Mouse (Mus musculus): ENCODE data around the gene Dnttip1. TPM values are rescaled to one million over a fixed set of nuclear protein-coding genes. Genes with fewer than 3 reads are reported as not detected.

Dnttip1 gene
- polyA plus RNA-seq, 1 experiment from 2014 or later, result 49.0 TPM

DNA sequence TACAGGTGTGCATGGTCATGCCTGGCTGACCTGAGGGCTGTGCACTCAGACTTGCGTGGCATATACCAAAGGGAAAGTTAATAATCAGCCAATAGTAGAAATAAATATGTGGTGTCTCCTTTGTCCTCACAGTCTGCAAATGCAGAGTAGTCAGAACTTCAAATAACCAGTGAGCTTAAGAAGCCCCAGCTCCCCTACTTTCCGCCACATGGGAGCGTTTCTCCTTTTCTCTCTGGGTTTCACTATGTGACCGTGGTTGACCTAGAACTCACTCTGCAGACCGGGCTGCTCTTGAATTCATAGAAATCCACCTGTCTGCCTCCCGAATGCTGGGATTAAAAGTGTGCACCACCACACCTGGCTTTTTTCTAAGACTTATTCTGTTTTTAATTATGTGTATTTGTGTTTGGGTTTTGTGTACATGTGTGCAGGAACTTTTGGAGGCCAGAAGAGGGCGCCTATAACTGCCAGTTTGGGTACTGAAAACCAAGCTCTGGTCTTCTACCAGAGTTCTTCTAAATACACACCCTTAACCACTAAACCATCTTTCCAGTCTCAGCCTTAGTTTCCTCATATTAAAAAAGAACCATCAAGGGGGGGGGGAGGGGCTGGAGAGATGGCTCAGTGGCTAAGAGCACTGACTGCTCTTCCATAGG lies 38.3 kb downstream of the Dnttip1 start:
- no peak overlapping the region for H3K27ac ChIP-seq (ENCODE audit: low read depth, low read length)
- WGBS, result 82% methylated on average over 7 of the region's 7 CpGs
- no peaks in the 10 kb centered on the region for H3K4me1 ChIP-seq (ENCODE audit: control insufficient read depth, insufficient read depth, low read length)
- no peaks in the 10 kb centered on the region for H3K9me3 ChIP-seq (ENCODE audit: control insufficient read depth, low read length)
- no peaks in the 10 kb centered on the region for H3K36me3 ChIP-seq (ENCODE audit: control insufficient read depth, insufficient read depth, low read length)
- no peak overlapping the region for H3K4me3 ChIP-seq (ENCODE audit: low read depth, low read length)
- H3K4me2 ChIP-seq (ENCODE audit: low read depth, low read length), result no peak overlapping the region
- H3K27me3 ChIP-seq (ENCODE audit: control insufficient read depth, insufficient read depth, low read length), result no peaks in the 10 kb centered on the region
- H3K9ac ChIP-seq (replicated peaks; ENCODE audit: low read depth, low read length), result no peak overlapping the region
- no peak for ATAC-seq (ENCODE audit: low read depth)

GRCm38 (mm10) chr2:164784869-164785420 lies 39.2 kb downstream of the Dnttip1 start:
- Histone ChIP-seq H3K4me2 (ENCODE audit: low read depth, low read length) (peak overlapping the region; percentile 86), H3K4me3 (ENCODE audit: low read depth, low read length) (peak overlapping the region; percentile 65), H3K9me3 (ENCODE audit: control insufficient read depth, low read length) (no peaks in the 10 kb centered on the region), H3K27ac (ENCODE audit: low read depth, low read length) (peak overlapping the region; percentile 64; the same call in 1 of the 2 replicates), H3K27me3 (ENCODE audit: control insufficient read depth, insufficient read depth, low read length) (no peaks in the 10 kb centered on the region), H3K4me1 (ENCODE audit: control insufficient read depth, insufficient read depth, low read length) (no peaks in the 10 kb centered on the region), H3K36me3 (ENCODE audit: control insufficient read depth, insufficient read depth, low read length) (no peaks in the 10 kb centered on the region; the same call in 1 of the 2 replicates), H3K9ac (replicated peaks; ENCODE audit: low read depth, low read length) (peak overlapping the region; percentile 76)
- 12% methylated on average over 7 of the region's 7 CpGs for WGBS
- ATAC-seq (ENCODE audit: low read depth), result no peak

DNA sequence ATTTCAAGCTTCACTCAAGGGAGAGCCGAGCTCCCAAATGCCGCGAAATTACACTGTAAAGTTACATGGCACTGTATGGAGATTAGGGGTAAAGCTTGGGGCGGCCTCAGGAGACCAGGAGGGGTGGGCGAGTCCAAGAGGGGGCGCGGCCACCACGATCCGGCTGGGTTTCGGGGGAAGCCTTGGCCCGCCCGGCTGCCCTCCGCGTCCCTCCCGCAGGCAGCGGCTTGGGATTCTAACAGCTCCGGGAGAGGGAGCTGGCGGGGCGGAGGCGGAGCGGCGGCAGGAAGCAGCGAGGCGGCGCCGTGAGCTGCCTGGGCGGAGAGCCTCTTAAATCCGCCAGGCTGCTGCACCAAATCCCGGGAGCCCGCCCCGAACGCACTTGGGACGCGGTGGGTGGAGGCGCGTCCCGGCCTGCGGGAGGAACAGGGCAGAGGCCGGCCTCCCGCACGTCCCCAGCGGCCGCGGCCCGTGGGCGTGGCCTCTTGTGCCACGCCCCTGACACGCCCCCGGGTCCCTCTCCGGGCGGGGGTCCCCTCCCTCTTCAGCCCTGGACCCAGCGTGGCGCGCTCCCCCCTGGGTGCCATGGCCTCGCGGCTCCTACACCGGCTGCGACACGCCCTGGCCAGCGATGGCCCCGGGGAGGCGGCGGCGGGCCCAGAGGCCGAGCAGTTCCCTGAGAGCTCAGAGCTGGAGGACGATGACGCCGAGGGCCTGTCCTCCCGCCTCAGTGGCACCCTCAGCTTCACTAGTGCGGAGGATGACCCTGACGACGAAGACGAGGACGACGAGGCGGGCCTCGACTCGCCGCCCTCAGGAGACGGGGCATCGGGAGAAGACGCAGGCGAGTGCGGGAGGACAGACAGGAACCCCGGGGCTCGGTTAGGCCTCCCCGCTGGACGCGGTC lies 40.0 kb downstream of the Dnttip1 start, which contains the start of gene Snx21:
Gene Snx21 (plus strand): TSS at position 343 of the 907 bp plus-strand sequence.
- H3K36me3 ChIP-seq (ENCODE audit: control insufficient read depth, insufficient read depth, low read length), result no peaks in the 10 kb centered on the region; the same call in 1 of the 2 replicates
- no peaks in the 10 kb centered on the region for H3K4me1 ChIP-seq (ENCODE audit: control insufficient read depth, insufficient read depth, low read length)
- H3K4me2 ChIP-seq (ENCODE audit: low read depth, low read length), result peak within 1 kb of the TSS; percentile 86
- WGBS, result under 1% methylated on average over 68 of the region's 89 CpGs
- H3K4me3 ChIP-seq (ENCODE audit: low read depth, low read length), result peak within 1 kb of the TSS; percentile 65
- no peaks in the 10 kb centered on the region for H3K9me3 ChIP-seq (ENCODE audit: control insufficient read depth, low read length)
- H3K27me3 ChIP-seq (ENCODE audit: control insufficient read depth, insufficient read depth, low read length), result no peaks in the 10 kb centered on the region
- H3K27ac ChIP-seq (ENCODE audit: low read depth, low read length), result peak within 1 kb of the TSS; percentile 64
- peak; percentile 76 for ATAC-seq (ENCODE audit: low read depth)
- H3K9ac ChIP-seq (replicated peaks; ENCODE audit: low read depth, low read length), result peak within 1 kb of the TSS; percentile 76

- H3K27ac ChIP-seq (ENCODE audit: low read depth, low read length), result peak overlapping the region; percentile 64; the same call in 1 of the 2 replicates
- H3K4me2 ChIP-seq (ENCODE audit: low read depth, low read length), result peak overlapping the region; percentile 86
- no peak for ATAC-seq (ENCODE audit: low read depth)
These were observed 40.7 kb downstream of the Dnttip1 start for GRCm38 (mm10) chr2:164786388-164786885.

GRCm38 (mm10) chr2:164787032-164787431 lies 41.2 kb downstream of the Dnttip1 start:
- no peak for ATAC-seq (ENCODE audit: low read depth)

More at GRCm38 (mm10) chr2:164786388-164786885, 40.7 kb downstream of the Dnttip1 start:
- no peaks in the 10 kb centered on the region for H3K9me3 ChIP-seq (ENCODE audit: control insufficient read depth, low read length)
- H3K4me1 ChIP-seq (ENCODE audit: control insufficient read depth, insufficient read depth, low read length), result no peaks in the 10 kb centered on the region
- 11% methylated on average over 15 of the region's 15 CpGs for WGBS
- no peaks in the 10 kb centered on the region; the same call in 1 of the 2 replicates for H3K36me3 ChIP-seq (ENCODE audit: control insufficient read depth, insufficient read depth, low read length)
- peak overlapping the region; percentile 76 for H3K9ac ChIP-seq (replicated peaks; ENCODE audit: low read depth, low read length)
- no peaks in the 10 kb centered on the region for H3K27me3 ChIP-seq (ENCODE audit: control insufficient read depth, insufficient read depth, low read length)
- H3K4me3 ChIP-seq (ENCODE audit: low read depth, low read length), result peak overlapping the region; percentile 65

DNA sequence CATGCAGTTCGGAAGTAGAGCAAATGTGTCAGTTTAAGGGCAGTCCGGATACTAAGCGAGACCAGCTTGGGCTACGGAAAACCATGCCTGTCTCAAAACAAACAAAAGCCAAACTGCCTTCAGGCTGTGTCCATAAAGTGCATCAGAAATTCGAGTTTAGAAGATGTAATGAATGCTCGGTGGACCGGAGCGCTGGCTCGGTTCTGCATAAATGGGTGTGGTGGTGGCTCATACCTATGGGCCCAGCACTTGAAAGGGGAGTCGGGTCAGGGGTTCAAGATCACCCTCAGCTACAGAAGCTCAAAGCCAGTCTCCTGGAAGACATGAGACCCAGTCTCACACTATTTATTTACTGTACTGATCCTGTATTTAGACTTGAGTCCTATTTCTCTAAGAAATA lies 42.0 kb downstream of the Dnttip1 start:
- Histone ChIP-seq H3K36me3 (ENCODE audit: control insufficient read depth, insufficient read depth, low read length) (peaks cover 11% of the 10 kb centered on the region), H3K4me1 (ENCODE audit: control insufficient read depth, insufficient read depth, low read length) (no peaks in the 10 kb centered on the region), H3K9ac (replicated peaks; ENCODE audit: low read depth, low read length) (no peak overlapping the region), H3K4me2 (ENCODE audit: low read depth, low read length) (no peak overlapping the region), H3K4me3 (ENCODE audit: low read depth, low read length) (no peak overlapping the region), H3K9me3 (ENCODE audit: control insufficient read depth, low read length) (no peaks in the 10 kb centered on the region), H3K27me3 (ENCODE audit: control insufficient read depth, insufficient read depth, low read length) (no peaks in the 10 kb centered on the region), H3K27ac (ENCODE audit: low read depth, low read length) (no peak overlapping the region)
- 85% methylated on average over 10 of the region's 10 CpGs for WGBS
- ATAC-seq (ENCODE audit: low read depth), result no peak

More at GRCm38 (mm10) chr2:164787032-164787431, 41.2 kb downstream of the Dnttip1 start:
- H3K36me3 ChIP-seq (ENCODE audit: control insufficient read depth, insufficient read depth, low read length), result peaks cover 4% of the 10 kb centered on the region; the same call in 1 of the 2 replicates
- no peak overlapping the region for H3K27ac ChIP-seq (ENCODE audit: low read depth, low read length)
- no peaks in the 10 kb centered on the region for H3K9me3 ChIP-seq (ENCODE audit: control insufficient read depth, low read length)
- no peak overlapping the region; the same call in 1 of the 2 replicates for H3K9ac ChIP-seq (replicated peaks; ENCODE audit: low read depth, low read length)
- H3K4me3 ChIP-seq (ENCODE audit: low read depth, low read length), result peak overlapping the region; percentile 65; the same call in 1 of the 2 replicates
- WGBS, result 90% methylated on average over 3 of the region's 3 CpGs
- H3K4me1 ChIP-seq (ENCODE audit: control insufficient read depth, insufficient read depth, low read length), result no peaks in the 10 kb centered on the region
- peak overlapping the region; percentile 86 for H3K4me2 ChIP-seq (ENCODE audit: low read depth, low read length)
- H3K27me3 ChIP-seq (ENCODE audit: control insufficient read depth, insufficient read depth, low read length), result no peaks in the 10 kb centered on the region

DNA sequence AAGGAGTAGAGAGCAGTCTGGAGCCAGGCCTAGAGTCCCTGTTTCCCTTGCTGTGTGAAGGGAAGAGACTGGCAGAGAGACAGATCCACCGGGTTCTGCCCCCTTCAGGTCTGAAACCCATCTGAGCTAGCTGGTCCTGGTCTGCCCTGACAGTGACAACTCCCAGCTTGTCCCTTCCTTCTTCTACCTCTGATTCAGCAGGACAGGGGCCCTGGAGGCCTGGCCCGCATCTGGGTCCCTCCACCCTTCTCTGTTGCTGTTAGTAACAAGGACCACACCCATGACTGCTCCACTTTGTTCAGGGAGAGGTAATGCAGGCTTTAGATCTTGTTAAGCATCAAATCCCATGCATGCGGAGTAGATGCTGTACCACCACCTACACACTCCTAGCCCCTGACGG lies 42.6 kb downstream of the Dnttip1 start:
- H3K9me3 ChIP-seq (ENCODE audit: control insufficient read depth, low read length), result no peaks in the 10 kb centered on the region
- H3K36me3 ChIP-seq (ENCODE audit: control insufficient read depth, insufficient read depth, low read length), result peaks cover 14% of the 10 kb centered on the region
- no peak for ATAC-seq (ENCODE audit: low read depth)
- no peak overlapping the region for H3K4me2 ChIP-seq (ENCODE audit: low read depth, low read length)
- H3K4me1 ChIP-seq (ENCODE audit: control insufficient read depth, insufficient read depth, low read length), result no peaks in the 10 kb centered on the region
- 81% methylated on average over 4 of the region's 4 CpGs for WGBS
- no peak overlapping the region for H3K27ac ChIP-seq (ENCODE audit: low read depth, low read length)
- no peak overlapping the region for H3K9ac ChIP-seq (replicated peaks; ENCODE audit: low read depth, low read length)
- H3K27me3 ChIP-seq (ENCODE audit: control insufficient read depth, insufficient read depth, low read length), result no peaks in the 10 kb centered on the region
- H3K4me3 ChIP-seq (ENCODE audit: low read depth, low read length), result no peak overlapping the region

DNA sequence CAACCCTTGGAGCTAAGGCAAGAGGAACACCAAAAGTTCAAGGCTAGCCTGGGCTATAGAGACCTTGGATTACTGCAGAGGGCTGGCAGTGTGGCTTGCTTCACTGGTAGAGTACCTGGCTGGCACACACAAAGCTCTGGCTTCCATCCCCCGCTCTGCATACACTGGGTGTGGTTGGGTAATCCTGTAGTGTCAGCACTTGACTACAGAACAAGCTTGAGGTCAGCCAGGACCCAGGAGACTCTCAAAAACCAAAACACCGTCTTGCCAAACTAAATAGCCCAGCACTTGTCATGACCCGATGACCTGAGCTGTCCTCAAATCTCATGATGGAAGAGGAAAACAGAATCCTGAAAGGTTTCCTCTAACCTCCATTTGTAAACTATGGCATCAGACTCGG lies 44.7 kb downstream of the Dnttip1 start:
- ATAC-seq (ENCODE audit: low read depth), result no peak
- no peak overlapping the region for H3K4me3 ChIP-seq (ENCODE audit: low read depth, low read length)
- WGBS, result 89% methylated on average over 4 of the region's 4 CpGs

More for the DNA sequence above, 44.7 kb downstream of the Dnttip1 start:
- H3K27ac ChIP-seq (ENCODE audit: low read depth, low read length), result no peak overlapping the region
- no peak overlapping the region for H3K4me2 ChIP-seq (ENCODE audit: low read depth, low read length)
- H3K4me1 ChIP-seq (ENCODE audit: control insufficient read depth, insufficient read depth, low read length), result no peaks in the 10 kb centered on the region
- no peaks in the 10 kb centered on the region for H3K27me3 ChIP-seq (ENCODE audit: control insufficient read depth, insufficient read depth, low read length)
- H3K36me3 ChIP-seq (ENCODE audit: control insufficient read depth, insufficient read depth, low read length), result peaks cover 26% of the 10 kb centered on the region
- H3K9me3 ChIP-seq (ENCODE audit: control insufficient read depth, low read length), result no peaks in the 10 kb centered on the region
- H3K9ac ChIP-seq (replicated peaks; ENCODE audit: low read depth, low read length), result no peak overlapping the region
